Mouse (Mus musculus): ENCODE data around the gene Fgr. TPM values are rescaled to one million over a fixed set of nuclear protein-coding genes. Genes with fewer than 3 reads are reported as not detected.

Gene Fgr
- polyA plus RNA-seq, 1 experiment from 2014 or later: 0.21 TPM

- ATAC-seq (ENCODE audit: extremely low read depth, insufficient number of reproducible peaks, low FRiP score, low TSS enrichment): no peak
- H3K4me1 ChIP-seq: peaks cover 68% of the 10 kb centered on the region
These were observed 55.0 kb downstream of the Fgr start for GRCm38 (mm10) chr4:133028875-133029274.

DNA sequence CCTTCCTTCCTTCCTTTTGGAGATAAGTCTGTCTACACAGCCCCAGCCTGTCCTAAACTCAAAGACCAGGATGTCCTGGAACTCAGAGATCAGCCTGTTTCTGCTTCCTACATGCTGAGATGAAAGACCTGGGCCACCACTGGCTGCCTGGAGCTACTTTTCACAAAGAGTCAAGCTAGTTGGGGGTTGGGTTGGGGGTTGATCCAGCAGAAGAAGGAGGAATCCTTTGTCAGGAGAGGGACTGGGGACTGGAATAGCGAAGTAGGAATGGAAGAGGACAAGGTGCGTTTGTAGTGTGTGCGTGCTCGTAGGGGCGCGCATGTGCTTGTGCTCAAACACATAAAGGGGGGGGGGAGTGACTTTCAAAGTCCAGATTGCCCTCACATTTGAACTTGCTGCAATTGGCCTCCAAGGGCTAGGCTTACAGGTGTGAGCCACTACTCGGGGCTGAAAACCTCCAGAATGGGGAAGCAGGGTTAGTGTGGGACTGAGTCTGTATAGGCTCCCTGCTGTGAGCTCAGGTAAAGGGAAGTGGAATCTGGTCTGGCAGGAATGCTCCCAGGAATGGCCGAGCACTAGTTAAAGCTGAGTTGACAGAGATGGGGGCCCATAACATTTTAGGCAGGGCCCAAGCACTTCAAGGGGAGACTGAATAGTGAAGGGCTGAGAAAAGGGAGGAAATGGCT, 58.7 kb downstream of the Fgr start:
- peaks cover 30% of the 10 kb centered on the region for H3K36me3 ChIP-seq
- no peaks in the 10 kb centered on the region for H3K27me3 ChIP-seq (replicated peaks)
- ATAC-seq (ENCODE audit: extremely low read depth, insufficient number of reproducible peaks, low FRiP score, low TSS enrichment): no peak
- H3K9ac ChIP-seq: no peak overlapping the region
- H3K9me3 ChIP-seq: no peaks in the 10 kb centered on the region
- no peak overlapping the region for H3K4me2 ChIP-seq
- no peak overlapping the region for H3K4me3 ChIP-seq
- H3K4me1 ChIP-seq: peaks cover 68% of the 10 kb centered on the region
- no peak overlapping the region for H3K27ac ChIP-seq (replicated peaks)
- 86% methylated on average over 8 of the region's 8 CpGs for WGBS

More at GRCm38 (mm10) chr4:133028875-133029274, 55.0 kb downstream of the Fgr start:
- 72% methylated on average over 6 of the region's 6 CpGs for WGBS
- no peak overlapping the region for H3K4me3 ChIP-seq
- no peak overlapping the region for H3K9ac ChIP-seq
- H3K36me3 ChIP-seq: peaks cover 34% of the 10 kb centered on the region
- no peak overlapping the region for H3K4me2 ChIP-seq
- H3K27me3 ChIP-seq (replicated peaks): no peaks in the 10 kb centered on the region
- no peak overlapping the region for H3K27ac ChIP-seq (replicated peaks)
- H3K9me3 ChIP-seq: no peaks in the 10 kb centered on the region

- H3K4me1 ChIP-seq: peaks cover 61% of the 10 kb centered on the region
- no peak for ATAC-seq (ENCODE audit: extremely low read depth, insufficient number of reproducible peaks, low FRiP score, low TSS enrichment)
- H3K4me2 ChIP-seq: no peak overlapping the region
- no peaks in the 10 kb centered on the region for H3K9me3 ChIP-seq
- peak overlapping the region; percentile 76 for H3K27ac ChIP-seq (replicated peaks)
- peak overlapping the region; percentile 44; the same call in 1 of the 2 replicates for H3K9ac ChIP-seq
- WGBS: 52% methylated on average over 10 of the region's 10 CpGs
- no peaks in the 10 kb centered on the region for H3K27me3 ChIP-seq (replicated peaks)
- no peak overlapping the region for H3K4me3 ChIP-seq
- H3K36me3 ChIP-seq: peaks cover 24% of the 10 kb centered on the region
These were observed 60.6 kb downstream of the Fgr start for GRCm38 (mm10) chr4:133034478-133034877.

- Histone ChIP-seq H3K4me1 (peaks cover 61% of the 10 kb centered on the region), H3K9ac (peak overlapping the region; percentile 64), H3K36me3 (peaks cover 16% of the 10 kb centered on the region), H3K27ac (replicated peaks) (peak overlapping the region; percentile 76), H3K9me3 (no peaks in the 10 kb centered on the region), H3K4me3 (no peak overlapping the region), H3K27me3 (replicated peaks) (no peaks in the 10 kb centered on the region), H3K4me2 (peak overlapping the region; percentile 7; the same call in 1 of the 2 replicates)
- no peak for ATAC-seq (ENCODE audit: extremely low read depth, insufficient number of reproducible peaks, low FRiP score, low TSS enrichment)
- WGBS: 69% methylated on average over 1 of the region's 1 CpGs
These were observed 61.6 kb downstream of the Fgr start for GRCm38 (mm10) chr4:133035446-133035845.

- peaks cover 16% of the 10 kb centered on the region for H3K36me3 ChIP-seq
- 72% methylated on average over 3 of the region's 3 CpGs for WGBS
- H3K27ac ChIP-seq (replicated peaks): peak overlapping the region; percentile 76
- peak overlapping the region; percentile 64; the same call in 1 of the 2 replicates for H3K9ac ChIP-seq
- no peak overlapping the region for H3K4me2 ChIP-seq
- H3K4me1 ChIP-seq: peaks cover 64% of the 10 kb centered on the region
- H3K27me3 ChIP-seq (replicated peaks): no peaks in the 10 kb centered on the region
- no peaks in the 10 kb centered on the region for H3K9me3 ChIP-seq
- no peak for ATAC-seq (ENCODE audit: extremely low read depth, insufficient number of reproducible peaks, low FRiP score, low TSS enrichment)
- no peak overlapping the region for H3K4me3 ChIP-seq
These were observed 62.1 kb downstream of the Fgr start for GRCm38 (mm10) chr4:133035946-133036345.

DNA sequence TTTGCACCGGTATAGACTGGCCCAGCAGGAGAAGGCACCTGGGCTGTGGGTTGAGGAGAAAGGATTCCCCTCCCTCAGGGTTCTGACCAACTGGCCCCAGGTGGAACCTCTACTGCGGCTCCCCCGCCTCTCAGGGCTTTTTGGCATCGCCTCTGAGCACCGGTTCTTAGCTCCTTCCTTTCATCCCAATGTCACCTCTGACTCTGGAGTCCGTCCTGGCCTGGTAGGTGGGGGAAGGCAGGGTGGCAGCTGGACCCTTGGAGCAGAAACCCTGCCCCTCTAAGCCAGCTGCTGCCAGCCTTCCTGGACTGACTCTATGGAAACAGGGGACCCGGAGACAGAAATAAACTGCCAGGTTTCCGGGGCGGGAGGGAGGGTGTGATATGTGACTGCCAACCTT, 63.4 kb downstream of the Fgr start:
- Histone ChIP-seq H3K4me3 (no peak overlapping the region), H3K9me3 (no peaks in the 10 kb centered on the region), H3K27ac (replicated peaks) (peak overlapping the region; percentile 96), H3K9ac (peak overlapping the region; percentile 92), H3K36me3 (peaks cover 7% of the 10 kb centered on the region; the same call in 1 of the 2 replicates), H3K4me1 (peaks cover 78% of the 10 kb centered on the region), H3K4me2 (peak overlapping the region; percentile 95), H3K27me3 (replicated peaks) (no peaks in the 10 kb centered on the region)
- ATAC-seq (ENCODE audit: extremely low read depth, insufficient number of reproducible peaks, low FRiP score, low TSS enrichment): no peak
- WGBS: 15% methylated on average over 9 of the region's 9 CpGs

DNA sequence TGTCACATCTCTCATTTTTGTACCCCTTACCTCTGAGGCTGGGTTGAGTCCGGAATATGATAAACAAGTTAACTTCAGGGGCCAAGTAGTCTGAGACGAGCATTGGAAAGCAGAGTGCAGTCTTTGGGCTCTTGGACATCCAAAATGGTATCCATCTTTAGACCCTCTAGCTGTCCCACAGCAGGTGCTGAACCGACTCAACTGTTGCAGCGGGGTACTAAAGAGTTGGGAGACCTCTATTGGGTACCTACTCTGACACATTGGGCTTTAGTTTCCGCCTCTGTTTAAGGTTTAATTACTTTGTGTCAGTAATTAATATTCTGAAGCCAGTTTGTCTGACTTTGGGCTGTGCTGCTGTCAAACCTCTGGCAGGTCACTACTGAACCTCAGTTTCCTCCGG, 63.9 kb downstream of the Fgr start:
- no peaks in the 10 kb centered on the region for H3K9me3 ChIP-seq
- H3K27me3 ChIP-seq (replicated peaks): no peaks in the 10 kb centered on the region
- no peak for ATAC-seq (ENCODE audit: extremely low read depth, insufficient number of reproducible peaks, low FRiP score, low TSS enrichment)
- H3K36me3 ChIP-seq: peaks cover 5% of the 10 kb centered on the region; the same call in 1 of the 2 replicates
- 30% methylated on average over 6 of the region's 6 CpGs for WGBS
- H3K9ac ChIP-seq: peak overlapping the region; percentile 92
- H3K4me2 ChIP-seq: peak overlapping the region; percentile 95
- peak overlapping the region; percentile 73 for H3K4me3 ChIP-seq
- H3K4me1 ChIP-seq: peaks cover 83% of the 10 kb centered on the region
- peak overlapping the region; percentile 96 for H3K27ac ChIP-seq (replicated peaks)

DNA sequence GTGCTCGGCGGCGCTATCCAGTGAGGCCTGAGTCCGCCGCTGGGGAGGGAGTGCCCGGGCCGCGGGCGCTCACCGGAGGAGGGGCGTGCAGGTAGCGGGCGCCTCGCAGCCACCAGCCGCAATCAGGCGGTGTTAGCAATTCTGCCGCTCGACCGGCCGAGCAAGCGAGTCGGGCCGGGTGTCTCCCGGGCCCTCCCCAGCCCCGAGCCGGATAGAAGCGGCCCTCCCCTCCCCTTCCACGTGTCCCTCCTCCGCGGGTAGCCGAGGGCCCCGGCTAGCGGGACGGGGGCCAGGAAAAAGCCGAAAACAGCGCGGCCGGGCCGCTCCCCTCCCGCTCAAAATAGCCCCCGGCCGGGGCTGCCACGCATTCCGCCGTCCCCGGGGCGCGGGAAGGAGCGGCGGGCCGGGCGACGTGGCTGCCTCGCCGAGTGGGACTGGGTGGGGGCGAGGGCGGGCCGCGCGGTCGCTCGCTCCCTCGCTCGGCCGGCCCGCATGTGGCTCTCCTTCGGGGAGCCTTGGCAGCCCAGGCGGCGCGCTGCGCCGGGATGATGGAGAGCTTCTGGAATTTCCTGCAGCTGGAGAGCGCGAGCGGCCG, 64.7 kb downstream of the Fgr start:
- Histone ChIP-seq H3K27ac (replicated peaks) (peak overlapping the region; percentile 96), H3K9ac (peak overlapping the region; percentile 92), H3K36me3 (peaks cover 5% of the 10 kb centered on the region; the same call in 1 of the 2 replicates), H3K4me2 (peak overlapping the region; percentile 95), H3K4me1 (peaks cover 91% of the 10 kb centered on the region), H3K4me3 (peak overlapping the region; percentile 73), H3K27me3 (replicated peaks) (no peaks in the 10 kb centered on the region), H3K9me3 (no peaks in the 10 kb centered on the region)
- WGBS: under 1% methylated on average over 76 of the region's 76 CpGs
- peak; percentile 43; the same call in 1 of the 2 replicates for ATAC-seq (ENCODE audit: extremely low read depth, insufficient number of reproducible peaks, low FRiP score, low TSS enrichment)

DNA sequence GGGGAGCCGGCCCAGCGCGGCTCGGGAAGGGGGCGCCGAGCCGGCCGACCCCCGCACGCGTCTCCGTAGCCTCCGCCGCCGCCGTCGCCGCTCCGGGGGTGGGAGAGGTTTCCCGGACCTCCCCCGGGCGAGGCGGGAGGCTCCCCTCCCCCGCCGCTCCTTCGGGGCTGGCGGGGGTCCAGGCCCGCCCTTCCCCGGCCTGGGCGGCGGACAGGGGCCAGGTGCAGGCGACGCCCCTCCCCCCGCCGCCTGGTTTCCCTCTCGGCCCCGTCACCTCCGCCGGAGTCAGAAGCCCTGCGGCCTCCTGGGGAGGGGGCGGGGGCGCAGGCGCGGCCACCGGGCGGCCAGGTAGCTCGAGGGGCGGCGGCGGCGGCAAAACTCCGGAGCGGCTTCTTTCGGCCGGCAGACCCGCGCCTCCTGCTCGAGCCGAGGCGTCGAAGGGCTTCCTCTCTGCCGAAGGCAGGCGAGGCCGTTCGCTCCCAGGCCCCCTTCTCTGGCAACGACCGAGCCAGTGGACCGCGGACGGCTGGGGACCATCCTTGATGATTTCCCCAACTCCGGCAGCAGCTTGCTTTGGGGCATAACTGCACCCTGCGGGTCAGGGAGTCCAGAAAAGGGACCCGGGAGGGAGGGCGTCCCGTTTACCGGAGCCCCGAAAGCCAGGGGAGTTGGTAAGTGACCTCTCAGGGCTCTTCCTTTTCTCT, 65.4 kb downstream of the Fgr start:
- Histone ChIP-seq H3K4me3 (peak overlapping the region; percentile 73), H3K36me3 (peaks cover 2% of the 10 kb centered on the region; the same call in 1 of the 2 replicates), H3K9me3 (no peaks in the 10 kb centered on the region), H3K4me1 (peaks cover 93% of the 10 kb centered on the region), H3K27ac (replicated peaks) (peak overlapping the region; percentile 96), H3K4me2 (peak overlapping the region; percentile 95), H3K9ac (peak overlapping the region; percentile 92), H3K27me3 (replicated peaks) (no peaks in the 10 kb centered on the region)
- ATAC-seq (ENCODE audit: extremely low read depth, insufficient number of reproducible peaks, low FRiP score, low TSS enrichment): peak; percentile 20; the same call in 1 of the 2 replicates
- under 1% methylated on average over 66 of the region's 77 CpGs for WGBS

GRCm38 (mm10) chr4:133039832-133040231, 65.9 kb downstream of the Fgr start:
- no peaks in the 10 kb centered on the region for H3K27me3 ChIP-seq (replicated peaks)
- 7% methylated on average over 18 of the region's 18 CpGs for WGBS
- peak overlapping the region; percentile 95 for H3K4me2 ChIP-seq
- no peaks in the 10 kb centered on the region for H3K36me3 ChIP-seq
- H3K9ac ChIP-seq: peak overlapping the region; percentile 92
- ATAC-seq (ENCODE audit: extremely low read depth, insufficient number of reproducible peaks, low FRiP score, low TSS enrichment): no peak
- no peaks in the 10 kb centered on the region for H3K9me3 ChIP-seq
- H3K4me1 ChIP-seq: peaks cover 93% of the 10 kb centered on the region
- peak overlapping the region; percentile 73 for H3K4me3 ChIP-seq
- H3K27ac ChIP-seq (replicated peaks): peak overlapping the region; percentile 96

- Histone ChIP-seq H3K27me3 (replicated peaks) (no peaks in the 10 kb centered on the region), H3K9me3 (no peaks in the 10 kb centered on the region), H3K9ac (peak overlapping the region; percentile 92), H3K4me2 (peak overlapping the region; percentile 95), H3K4me3 (peak overlapping the region; percentile 73), H3K4me1 (peaks cover 93% of the 10 kb centered on the region), H3K27ac (replicated peaks) (peak overlapping the region; percentile 96), H3K36me3 (no peaks in the 10 kb centered on the region)
- 39% methylated on average over 14 of the region's 14 CpGs for WGBS
- no peak for ATAC-seq (ENCODE audit: extremely low read depth, insufficient number of reproducible peaks, low FRiP score, low TSS enrichment)
These were observed 66.5 kb downstream of the Fgr start for GRCm38 (mm10) chr4:133040241-133040904.

Measured in heart, embryonic 13.5 days (tissue).